Mouse (Mus musculus): ENCODE data around the gene Slc3a1. TPM values are rescaled to one million over a fixed set of nuclear protein-coding genes. Genes with fewer than 3 reads are reported as not detected.

The Slc3a1 gene
- polyA plus RNA-seq, 1 experiment from 2014 or later = 0.35 TPM

DNA sequence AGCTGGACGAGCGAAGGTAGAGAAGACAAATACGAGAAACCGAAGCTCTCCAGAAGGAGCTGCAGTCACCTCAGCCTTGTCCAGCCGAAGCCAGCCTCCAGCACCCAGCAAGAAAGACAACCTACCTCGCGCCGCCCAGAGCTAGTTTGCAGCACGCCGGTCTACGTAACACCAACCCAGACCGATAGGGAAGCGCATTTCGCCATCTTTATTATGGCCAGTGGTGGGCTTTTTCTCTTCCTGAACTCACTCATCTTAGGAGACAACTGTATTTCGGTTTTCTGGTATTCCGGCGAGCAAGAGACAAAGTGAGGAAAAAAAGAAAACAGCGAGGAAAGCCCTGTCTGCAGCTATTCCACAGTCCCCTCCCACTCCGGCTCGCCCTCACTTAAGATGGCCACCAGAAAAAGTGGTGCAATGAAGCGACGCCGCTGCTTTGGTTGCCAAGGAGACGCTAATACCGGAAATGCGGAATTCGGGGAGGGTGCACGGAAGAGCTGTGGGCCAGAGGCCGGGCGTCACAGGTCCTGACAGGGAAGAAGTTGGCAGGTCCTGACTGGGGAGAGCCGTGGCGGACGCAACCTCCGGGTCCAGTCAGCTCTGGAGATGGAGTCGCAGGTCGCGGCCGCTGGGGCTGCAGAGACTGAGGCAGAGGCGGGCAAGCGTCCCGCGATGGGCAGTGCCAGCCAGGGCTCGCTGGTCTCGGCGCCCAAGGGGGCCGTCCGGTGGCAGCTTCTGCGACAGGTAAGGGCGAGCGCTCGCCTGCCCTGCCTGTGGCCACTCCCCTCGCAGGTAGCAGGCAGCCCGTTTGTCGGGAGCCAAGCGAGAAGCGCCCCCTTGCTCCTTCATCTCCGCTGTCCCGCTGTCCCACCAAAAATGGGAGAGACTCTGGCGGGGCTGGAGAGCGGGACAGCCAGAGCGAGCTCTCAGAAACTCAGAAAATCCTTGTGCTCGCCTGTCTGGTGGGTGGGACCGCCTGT lies 62.2 kb downstream of the Slc3a1 start, which contains the start of the genes Prepl and Camkmt:
Gene Prepl, minus strand, starts transcription at position 122 of the 980 bp plus-strand sequence.
Gene Camkmt, plus strand, starts transcription at position 433 of the 980 bp plus-strand sequence.
- ATAC-seq (ENCODE audit: insufficient number of reproducible peaks, low FRiP score, low TSS enrichment, low read depth) = peak; percentile 98
- Histone ChIP-seq H3K36me3 (no peaks in the 10 kb centered on the region), H3K4me3 (peak within 1 kb of the TSS; percentile 95), H3K4me2 (peak within 1 kb of the TSS; percentile 81), H3K4me1 (peaks cover 9% of the 10 kb centered on the region), H3K27me3 (no peaks in the 10 kb centered on the region), H3K27ac (peak within 1 kb of the TSS; percentile 87), H3K9ac (peak within 1 kb of the TSS; percentile 79), H3K9me3 (no peaks in the 10 kb centered on the region)
- WGBS = under 1% methylated on average over 63 of the region's 63 CpGs

DNA sequence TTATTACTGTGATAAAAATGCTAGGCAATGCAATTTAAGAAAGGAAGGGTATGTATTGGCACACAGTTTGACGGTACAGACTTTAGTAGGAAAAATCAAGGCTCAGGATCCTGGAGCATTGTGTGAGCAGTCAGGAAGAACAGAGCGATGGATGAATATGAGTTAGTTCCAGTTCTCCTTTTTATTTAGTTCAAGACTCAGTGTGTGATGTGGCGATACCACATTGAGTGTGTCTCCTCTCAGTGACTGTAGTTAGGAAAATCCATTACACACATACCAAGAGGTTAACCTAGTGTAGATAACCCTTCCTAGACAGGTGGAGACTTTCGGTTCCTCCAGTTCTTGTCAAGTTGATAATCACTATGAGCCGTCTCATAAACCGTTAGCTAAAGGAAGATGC lies 63.6 kb downstream of the Slc3a1 start:
- no peaks in the 10 kb centered on the region for H3K36me3 ChIP-seq
- 91% methylated on average over 6 of the region's 6 CpGs for WGBS
- no peak for ATAC-seq (ENCODE audit: insufficient number of reproducible peaks, low FRiP score, low TSS enrichment, low read depth)
- no peaks in the 10 kb centered on the region for H3K9me3 ChIP-seq
- H3K27me3 ChIP-seq = no peaks in the 10 kb centered on the region
- H3K4me3 ChIP-seq = peak overlapping the region; percentile 95; the same call in 1 of the 2 replicates
- H3K4me2 ChIP-seq = no peak overlapping the region
- H3K27ac ChIP-seq = no peak overlapping the region
- no peak overlapping the region for H3K9ac ChIP-seq
- peaks cover 9% of the 10 kb centered on the region for H3K4me1 ChIP-seq

DNA sequence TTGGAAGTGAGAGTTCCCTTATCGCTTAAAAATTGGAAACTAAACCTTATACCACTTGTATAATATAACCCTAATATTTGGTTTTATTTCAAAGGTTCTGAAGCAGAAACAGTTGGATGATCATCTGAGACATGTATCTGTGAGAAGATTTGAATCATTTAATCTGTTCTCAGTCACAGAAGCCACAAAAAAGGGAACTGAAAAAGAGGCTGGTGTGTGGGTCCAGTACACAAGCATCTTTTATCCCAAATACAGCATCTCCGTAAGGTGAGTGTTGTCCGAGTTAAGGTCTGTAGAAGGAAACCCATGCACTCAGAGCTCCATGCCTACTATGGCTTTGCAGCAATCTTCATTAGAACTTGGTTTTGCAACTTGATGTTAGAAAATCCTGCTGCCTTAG lies 68.2 kb downstream of the Slc3a1 start:
- ATAC-seq (ENCODE audit: insufficient number of reproducible peaks, low FRiP score, low TSS enrichment, low read depth) = no peak
- no peak overlapping the region for H3K27ac ChIP-seq
- peaks cover 21% of the 10 kb centered on the region for H3K36me3 ChIP-seq
- no peak overlapping the region for H3K4me2 ChIP-seq
- H3K9me3 ChIP-seq = no peaks in the 10 kb centered on the region
- no peak overlapping the region for H3K4me3 ChIP-seq
- 91% methylated on average over 3 of the region's 3 CpGs for WGBS
- no peaks in the 10 kb centered on the region for H3K27me3 ChIP-seq
- peaks cover 1% of the 10 kb centered on the region for H3K4me1 ChIP-seq
- no peak overlapping the region for H3K9ac ChIP-seq

DNA sequence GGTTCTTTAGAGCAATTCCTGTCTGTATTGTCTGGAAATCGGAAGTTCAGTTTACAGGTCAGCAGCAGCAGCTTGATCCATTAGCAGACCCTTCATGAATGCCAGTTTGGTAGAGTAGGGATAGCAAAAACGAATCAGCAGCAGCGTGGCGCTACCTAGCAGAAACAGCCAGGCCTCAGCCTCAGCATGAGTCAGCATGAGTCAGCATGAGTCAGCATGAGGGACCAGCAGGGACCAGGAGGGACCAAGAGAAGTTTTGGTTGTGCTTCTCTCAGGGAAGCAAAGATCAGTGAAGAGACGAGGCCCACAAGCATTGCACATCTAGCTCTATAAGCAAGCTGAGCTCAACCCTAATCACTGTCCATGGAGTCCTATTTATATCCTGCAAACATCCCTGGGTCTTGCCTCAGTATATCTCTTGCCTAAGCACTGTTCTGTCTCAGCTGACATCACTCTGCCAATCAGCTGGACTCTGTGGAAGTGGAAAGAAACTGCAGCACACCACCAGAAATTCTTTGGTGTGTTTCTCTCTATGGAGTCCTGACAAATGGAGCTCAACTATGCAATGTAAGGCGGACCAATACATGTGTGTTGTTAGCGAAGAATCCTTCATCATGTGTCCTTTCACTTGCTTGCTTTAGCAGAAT lies 70.6 kb downstream of the Slc3a1 start:
- peaks cover 21% of the 10 kb centered on the region for H3K36me3 ChIP-seq
- H3K27ac ChIP-seq = no peak overlapping the region
- H3K9ac ChIP-seq = no peak overlapping the region
- H3K9me3 ChIP-seq = no peaks in the 10 kb centered on the region
- no peaks in the 10 kb centered on the region for H3K4me1 ChIP-seq
- no peaks in the 10 kb centered on the region for H3K27me3 ChIP-seq
- H3K4me2 ChIP-seq = no peak overlapping the region
- H3K4me3 ChIP-seq = no peak overlapping the region
- no peak for ATAC-seq (ENCODE audit: insufficient number of reproducible peaks, low FRiP score, low TSS enrichment, low read depth)
- WGBS = 91% methylated on average over 7 of the region's 7 CpGs

DNA sequence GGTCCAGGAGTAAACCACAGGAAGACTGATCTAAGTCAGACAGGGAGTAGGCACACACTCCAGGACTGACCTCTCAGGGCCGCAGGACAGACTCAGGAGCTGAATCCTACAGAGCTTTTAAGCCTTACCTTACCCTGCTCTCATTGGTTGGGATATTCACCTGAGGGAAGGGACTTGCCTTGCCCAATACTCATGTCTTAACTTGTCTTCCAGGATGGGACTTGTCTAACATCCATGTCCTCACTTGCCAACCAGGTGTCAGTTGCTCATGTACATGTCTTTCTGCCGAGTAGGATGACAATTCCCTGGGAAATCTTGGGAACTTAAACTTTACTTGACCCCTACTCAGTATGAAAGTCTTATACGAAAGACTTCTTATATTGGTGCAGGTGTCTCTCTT lies 72.1 kb downstream of the Slc3a1 start:
- no peaks in the 10 kb centered on the region for H3K4me1 ChIP-seq
- WGBS = 74% methylated on average over 3 of the region's 3 CpGs
- H3K27me3 ChIP-seq = no peaks in the 10 kb centered on the region
- no peak overlapping the region for H3K27ac ChIP-seq
- no peak overlapping the region for H3K4me2 ChIP-seq
- ATAC-seq (ENCODE audit: insufficient number of reproducible peaks, low FRiP score, low TSS enrichment, low read depth) = no peak
- no peak overlapping the region for H3K4me3 ChIP-seq
- H3K9me3 ChIP-seq = no peaks in the 10 kb centered on the region
- peaks cover 21% of the 10 kb centered on the region for H3K36me3 ChIP-seq
- H3K9ac ChIP-seq = no peak overlapping the region

DNA sequence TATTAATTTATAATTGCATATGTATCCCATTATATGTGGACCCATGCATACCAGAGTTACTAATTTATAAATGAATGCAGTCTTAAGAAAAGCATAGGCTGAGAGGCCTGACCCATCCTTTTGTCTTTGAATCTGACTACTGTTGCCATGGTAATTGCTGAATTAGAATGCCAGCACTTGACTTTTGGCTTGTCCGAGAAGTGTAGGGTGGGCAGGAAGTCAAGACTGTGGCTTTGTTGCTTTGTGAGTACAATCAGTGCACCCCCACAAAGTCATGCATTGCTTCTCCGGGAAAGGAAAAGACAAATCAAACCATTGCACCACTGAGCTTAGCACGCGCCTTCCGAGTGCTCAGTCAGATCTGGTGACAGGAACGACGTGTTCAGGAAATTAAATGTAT lies 73.6 kb downstream of the Slc3a1 start:
- Histone ChIP-seq H3K9ac (no peak overlapping the region), H3K9me3 (no peaks in the 10 kb centered on the region), H3K4me2 (no peak overlapping the region), H3K27me3 (no peaks in the 10 kb centered on the region), H3K4me3 (no peak overlapping the region), H3K36me3 (peaks cover 21% of the 10 kb centered on the region), H3K4me1 (no peaks in the 10 kb centered on the region), H3K27ac (no peak overlapping the region)
- WGBS = 85% methylated on average over 7 of the region's 7 CpGs
- ATAC-seq (ENCODE audit: insufficient number of reproducible peaks, low FRiP score, low TSS enrichment, low read depth) = no peak

DNA sequence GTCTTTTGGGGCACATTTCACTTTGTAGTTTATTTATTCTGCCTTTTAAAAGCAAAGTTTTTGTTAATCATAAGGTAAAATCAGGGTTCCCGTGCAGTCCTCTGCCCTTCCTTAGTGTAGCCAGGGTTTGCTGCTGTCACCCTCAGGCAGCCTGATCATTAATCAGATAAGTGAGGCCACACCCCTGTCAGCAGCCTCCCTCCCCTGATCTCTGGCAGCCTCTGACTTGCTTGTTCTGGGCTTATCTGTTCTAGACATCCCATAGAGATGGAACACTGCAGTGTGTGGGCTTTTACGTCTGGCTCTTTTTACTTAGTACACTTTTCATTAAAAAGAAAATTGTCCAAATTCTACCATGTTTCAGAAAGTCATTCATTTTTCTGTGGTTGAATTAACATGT lies 75.1 kb downstream of the Slc3a1 start:
- no peak overlapping the region for H3K4me2 ChIP-seq

DNA sequence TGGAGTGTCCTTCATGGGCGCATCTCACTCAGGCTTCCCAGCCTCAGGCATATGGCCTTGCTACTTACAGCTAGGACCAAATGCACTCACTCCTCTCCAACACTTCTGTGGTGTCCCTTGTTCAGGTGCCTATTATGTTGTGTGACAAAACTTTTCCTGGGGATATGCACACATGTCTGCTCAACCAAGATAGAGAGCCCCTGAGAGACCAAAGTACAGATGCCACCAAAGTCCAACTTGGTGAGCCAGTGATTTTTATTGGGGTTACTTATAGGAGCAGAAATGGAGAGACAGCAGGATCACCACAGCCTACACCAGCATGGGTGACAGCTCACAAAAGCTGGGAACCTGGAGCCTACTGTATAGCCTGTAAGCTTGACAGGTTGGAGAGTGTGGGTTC lies 82.5 kb downstream of the Slc3a1 start:
- Histone ChIP-seq H3K4me3 (no peak overlapping the region), H3K9ac (no peak overlapping the region), H3K4me1 (no peaks in the 10 kb centered on the region), H3K36me3 (no peaks in the 10 kb centered on the region), H3K4me2 (no peak overlapping the region), H3K27ac (no peak overlapping the region), H3K27me3 (no peaks in the 10 kb centered on the region), H3K9me3 (no peaks in the 10 kb centered on the region)
- 96% methylated on average over 1 of the region's 1 CpGs for WGBS
- ATAC-seq (ENCODE audit: insufficient number of reproducible peaks, low FRiP score, low TSS enrichment, low read depth) = no peak

More for the DNA sequence above, 75.1 kb downstream of the Slc3a1 start:
- ATAC-seq (ENCODE audit: insufficient number of reproducible peaks, low FRiP score, low TSS enrichment, low read depth) = no peak
- H3K27me3 ChIP-seq = no peaks in the 10 kb centered on the region
- peaks cover 9% of the 10 kb centered on the region for H3K36me3 ChIP-seq
- H3K9me3 ChIP-seq = no peaks in the 10 kb centered on the region
- 38% methylated on average over 2 of the region's 2 CpGs for WGBS
- no peak overlapping the region for H3K4me3 ChIP-seq
- no peak overlapping the region for H3K27ac ChIP-seq
- H3K4me1 ChIP-seq = no peaks in the 10 kb centered on the region
- H3K9ac ChIP-seq = no peak overlapping the region

DNA sequence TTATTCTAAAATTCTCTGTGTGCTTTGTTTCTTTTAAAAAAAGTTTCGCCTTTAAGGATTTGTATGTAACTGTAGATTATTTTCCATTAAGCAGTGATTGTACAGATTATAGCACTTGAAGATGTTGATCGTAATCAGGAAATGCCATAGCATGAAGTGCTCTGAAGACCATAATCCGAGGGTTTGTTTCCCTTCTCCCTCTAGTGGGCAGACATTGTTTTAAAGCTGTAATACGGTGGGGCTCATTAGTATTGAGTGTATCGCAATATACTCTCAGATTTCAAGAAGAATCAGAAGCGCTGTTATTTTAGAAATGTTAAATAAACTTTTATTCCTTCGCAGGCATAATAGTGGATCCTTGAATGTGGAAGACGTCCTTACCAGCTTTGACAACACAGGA lies 85.3 kb downstream of the Slc3a1 start:
- WGBS = 82% methylated on average over 8 of the region's 8 CpGs
- Histone ChIP-seq H3K27ac (no peak overlapping the region), H3K9ac (no peak overlapping the region), H3K4me2 (no peak overlapping the region), H3K27me3 (no peaks in the 10 kb centered on the region), H3K36me3 (no peaks in the 10 kb centered on the region), H3K9me3 (no peaks in the 10 kb centered on the region), H3K4me3 (no peak overlapping the region), H3K4me1 (no peaks in the 10 kb centered on the region)
- ATAC-seq (ENCODE audit: insufficient number of reproducible peaks, low FRiP score, low TSS enrichment, low read depth) = no peak

Other genes starting within 250 kb of the Slc3a1 start
- gene Lrpprc, start 237.6 kb upstream of the Slc3a1 start, polyA plus RNA-seq (2015; fragmentation: Nextera tagmentation; extraction: Ambion mirVana) = 33.7 and 36.2 TPM in 2 replicates
- gene Ppm1b, start 71.6 kb upstream of the Slc3a1 start, polyA plus RNA-seq (2015; fragmentation: Nextera tagmentation; extraction: Ambion mirVana) = 63.7 and 66.0 TPM in 2 replicates
- 25.6 and 37.6 TPM in 2 replicates for gene Prepl, start 61.9 kb downstream of the Slc3a1 start, polyA plus RNA-seq (2015; fragmentation: Nextera tagmentation; extraction: Ambion mirVana)
- 11.7 and 12.3 TPM in 2 replicates for gene Camkmt, start 62.2 kb downstream of the Slc3a1 start, polyA plus RNA-seq (2015; fragmentation: Nextera tagmentation; extraction: Ambion mirVana)